8 mouse cellular contexts compared by ENCODE assay signal in genomic region chr6:145211376-145212305, GRCm38 (mm10). TPM values are rescaled to one million over a fixed set of nuclear protein-coding genes. Genes with fewer than 3 reads are reported as not detected.
A peak's percentile ranks its signal among the peaks of the same experiment; 100 is the strongest.
DNase-seq lines count a peak whose midpoint lies in the region; ATAC-seq and TF ChIP-seq lines count a peak whose summit lies in the region.

No protein-coding gene starts in this region.

- H3K4me2 ChIP-seq in forebrain, postnatal 0 days (ENCODE audit: low read depth) = peak overlapping the region; percentile 74

- H3K9ac ChIP-seq in forebrain, postnatal 0 days = peak overlapping the region; percentile 87

- no peaks in the 10 kb centered on the region for H3K9me3 ChIP-seq in forebrain, postnatal 0 days (ENCODE audit: low read length)

- H3K4me1 ChIP-seq in testis, adult 2 months (ENCODE audit: control insufficient read depth, insufficient read depth, low read length) = peaks cover 2% of the 10 kb centered on the region
- peaks cover 4% of the 10 kb centered on the region; the same call in 1 of the 2 replicates for H3K4me1 ChIP-seq in forebrain, postnatal 0 days (ENCODE audit: insufficient read depth)

- TF ChIP-seq CTCF in testis, adult 2 months (IDR thresholded peaks at IDR 0.05; ENCODE audit: control insufficient read depth, insufficient read depth, insufficient replicate concordance, low read depth, low read length) = no peak
- TF ChIP-seq CTCF in forebrain, postnatal 0 days (IDR thresholded peaks at IDR 0.05; ENCODE audit: low read depth) = no peak

- 4% methylated on average over 21 of the region's 21 CpGs for WGBS in forebrain, postnatal 0 days

- H3K4me3 ChIP-seq in testis, adult 2 months (ENCODE audit: control insufficient read depth, low read depth, low read length) = peak overlapping the region; percentile 97
- H3K4me3 ChIP-seq in forebrain, postnatal 0 days (ENCODE audit: low read depth, low read length) = peak overlapping the region; percentile 70

- no peaks in the 10 kb centered on the region for H3K36me3 ChIP-seq in testis, adult 2 months (ENCODE audit: control insufficient read depth, insufficient read depth, low read length)
- H3K36me3 ChIP-seq in forebrain, postnatal 0 days (ENCODE audit: insufficient read depth) = no peaks in the 10 kb centered on the region

- DNase-seq in cerebellum, adult 8-10 months = peak; percentile 16
- no peak for DNase-seq in cerebellum, adult 9-11 months
- no peak for DNase-seq in testis, postnatal 14 days (ENCODE audit: low spot score)
- no peak for DNase-seq in forebrain, postnatal 0 days
- peak; percentile 33 for DNase-seq in lung, postnatal 10 days
- no peak for DNase-seq in left cerebral cortex, adult 8-10 months (ENCODE audit: low spot score in 2 of 2)
- no peak for DNase-seq in spleen, postnatal 14 days (ENCODE audit: low spot score in 2 of 2)

- H3K27me3 ChIP-seq in testis, adult 2 months (ENCODE audit: control insufficient read depth, insufficient read depth, low read length) = no peaks in the 10 kb centered on the region
- no peaks in the 10 kb centered on the region for H3K27me3 ChIP-seq in forebrain, postnatal 0 days (ENCODE audit: insufficient read depth, low read length)

- H3K27ac ChIP-seq in testis, adult 2 months (ENCODE audit: control insufficient read depth, insufficient read depth, low read depth, low read length) = peak overlapping the region; percentile 86
- peak overlapping the region; percentile 97 for H3K27ac ChIP-seq in forebrain, postnatal 0 days (ENCODE audit: low read depth, low read length)

- no peak for TF ChIP-seq POLR2A in testis, adult 2 months (IDR thresholded peaks at IDR 0.05; ENCODE audit: control insufficient read depth, low read depth, low read length)

- peak; percentile 19 for ATAC-seq in forebrain, postnatal 0 days

RNA-seq across cellular contexts. Expression of gene Etfrf1, which starts 0.7 kb away (rescaled TPM):
- polyA plus RNA-seq in testis, adult 2 months (2012; rRNA removed) = 4.9 and 6.3 TPM in 2 replicates
- total RNA-seq in forebrain, postnatal 0 days (2014; rRNA removed) = 18.2 and 18.9 TPM in 2 replicates
- 19.6 and 26.7 TPM in 2 replicates for polyA plus RNA-seq in forebrain, postnatal 0 days (2015; fragmentation: Nextera tagmentation; extraction: Ambion mirVana)
- 10 to 100 TPM; 24.0 to 27.9 (median 26.4) TPM for total RNA-seq in left cerebral cortex, adult 8-10 months (2022)

RNA-seq across cellular contexts. Expression of gene Casc1, which starts 0.8 kb away (rescaled TPM):
- 33.6 and 37.0 TPM in 2 replicates for polyA plus RNA-seq in testis, adult 2 months (2012; rRNA removed)
- 1.5 TPM in 2 replicates for total RNA-seq in forebrain, postnatal 0 days (2014; rRNA removed)
- 0.96 and 1.5 TPM in 2 replicates for polyA plus RNA-seq in forebrain, postnatal 0 days (2015; fragmentation: Nextera tagmentation; extraction: Ambion mirVana)
- total RNA-seq in left cerebral cortex, adult 8-10 months (2022) = 1 to 10 TPM; 1.1 to 1.9 (median 1.2) TPM

RNA-seq across cellular contexts. Expression of gene Kras, which starts 38.4 kb away (rescaled TPM):
- polyA plus RNA-seq in testis, adult 2 months (2012; rRNA removed) = 8.0 and 8.9 TPM in 2 replicates
- total RNA-seq in forebrain, postnatal 0 days (2014; rRNA removed) = 41.3 and 47.6 TPM in 2 replicates
- 82.8 and 92.1 TPM in 2 replicates for polyA plus RNA-seq in forebrain, postnatal 0 days (2015; fragmentation: Nextera tagmentation; extraction: Ambion mirVana)
- total RNA-seq in left cerebral cortex, adult 8-10 months (2022) = 10 to 100 TPM; 70.6 to 83.1 (median 72.7) TPM

Comparison
In these comparisons a context has a peak if more than half of its experiments do, and no peak if none do; other contexts are left out.
1. DNase-seq: peak in cerebellum, adult 8-10 months (single experiment) and lung, postnatal 10 days (single experiment); none in cerebellum, adult 9-11 months (single experiment), testis, postnatal 14 days (single experiment), forebrain, postnatal 0 days (single experiment), left cerebral cortex, adult 8-10 months (0 of 2) and spleen, postnatal 14 days (0 of 2).